Mouse (Mus musculus): ENCODE measurements around the gene Arhgef15.

Gene Arhgef15

DNA sequence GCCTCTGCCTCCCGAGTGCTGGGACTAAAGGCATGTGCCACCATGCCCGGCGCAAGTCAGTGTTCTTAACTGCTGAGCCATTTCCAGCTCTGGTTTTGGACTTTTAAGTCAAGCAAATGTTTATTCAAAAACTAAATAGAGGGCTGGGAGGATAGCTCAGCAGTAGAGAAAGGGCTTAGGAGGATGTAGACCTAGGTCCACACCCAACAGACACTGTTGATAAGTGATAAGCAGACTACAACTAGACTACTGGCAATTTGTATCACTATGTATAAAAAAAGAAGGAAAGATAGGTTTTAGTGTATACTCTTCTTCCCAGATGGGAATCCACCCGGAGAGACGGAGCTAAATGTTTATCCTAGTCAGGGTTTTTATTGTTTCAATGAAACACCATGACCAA lies 61.0 kb downstream of the Arhgef15 start:
- in situ Hi-C loops (cut with MboI, MseI) = no loop called here

DNA sequence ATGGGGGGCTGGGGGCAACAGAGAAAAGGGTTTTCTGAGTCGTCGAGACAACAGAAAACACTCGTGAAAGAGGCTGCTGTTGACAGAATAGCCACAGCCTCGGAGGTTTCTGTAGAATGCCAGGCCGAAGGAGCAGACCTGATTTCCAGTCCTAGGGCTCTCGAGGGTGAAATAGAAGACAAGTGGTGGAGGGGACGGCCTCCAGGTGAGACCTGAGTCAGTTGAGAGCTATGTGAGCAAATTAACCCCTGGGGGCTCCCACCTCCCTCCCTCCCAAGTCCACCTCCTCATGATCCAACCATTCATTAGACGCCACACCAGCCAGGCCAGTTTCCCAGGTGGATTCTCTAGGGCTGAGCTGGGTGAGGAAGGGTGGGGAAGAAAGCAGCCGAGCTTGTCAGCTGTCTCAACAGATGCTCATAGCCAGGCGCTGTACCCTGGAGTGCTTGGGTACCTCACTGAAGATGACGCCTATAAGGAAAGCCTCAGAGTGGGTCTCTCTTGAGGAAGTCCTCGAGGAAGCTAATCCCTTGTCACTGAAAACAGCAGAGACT lies 63.3 kb downstream of the Arhgef15 start:
- in situ Hi-C loops (cut with MboI, MseI) = no loop called here
